Mouse (Mus musculus): ENCODE measurements at regions not wholly inside any gene's neighbourhood (a gene's known extent, or its start where the extent isn't known, plus 50 kb on each side); places are given as distances from the start of the nearest gene placed in this dataset.

DNA sequence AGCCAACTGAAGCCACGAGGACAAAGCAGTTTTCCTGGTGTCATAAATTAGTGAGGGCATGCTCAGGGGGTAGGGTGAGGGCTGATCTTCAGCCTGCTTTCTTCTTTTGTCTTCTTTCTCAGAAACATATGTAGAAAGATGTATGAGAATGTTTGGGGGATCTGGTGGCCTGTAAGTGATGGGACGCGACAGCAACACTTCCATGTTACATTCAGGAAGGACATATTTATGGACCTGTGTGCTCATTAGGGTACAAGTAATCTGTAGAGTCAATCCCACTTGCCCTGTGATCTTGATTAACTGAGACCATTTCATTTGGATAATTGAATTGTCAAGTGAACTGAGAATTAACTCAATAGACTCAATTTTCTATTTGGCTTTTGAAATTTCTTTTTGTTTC lies 486.1 kb upstream of the Fam160b2 start:
- TF ChIP-seq CTCF (IDR thresholded peaks at IDR 0.05; ENCODE audit: borderline replicate concordance, extremely low read depth, insufficient read depth, insufficient read length) (no peak), POLR2A (IDR thresholded peaks at IDR 0.05; ENCODE audit: borderline replicate concordance, extremely low read depth, insufficient read depth, insufficient read length, poor library complexity, severe bottlenecking) (no peak)

Data from brain, embryonic 14.5 days (tissue).